Mouse (Mus musculus): ENCODE data around the gene Ptar1. TPM values are rescaled to one million over a fixed set of nuclear protein-coding genes. Genes with fewer than 3 reads are reported as not detected.

Ptar1 gene
- polyA plus RNA-seq (2012; rRNA removed), result 12.1 and 13.9 TPM in 2 replicates

- Histone ChIP-seq H3K27me3 (ENCODE audit: control insufficient read depth, insufficient read depth, low read length) (no peaks in the 10 kb centered on the region), H3K4me1 (ENCODE audit: control insufficient read depth, insufficient read depth, low read length) (no peaks in the 10 kb centered on the region), H3K27ac (ENCODE audit: insufficient read depth, low read length) (peak within 1 kb of the TSS; percentile 97), H3K4me3 (replicated peaks; ENCODE audit: insufficient read depth, low read depth, low read length) (peak within 1 kb of the TSS; percentile 75)
- no peak for TF ChIP-seq CTCF (IDR thresholded peaks at IDR 0.05; ENCODE audit: borderline replicate concordance, insufficient read depth, low read depth, low read length)
- TF ChIP-seq POLR2A (IDR thresholded peaks at IDR 0.05; ENCODE audit: borderline replicate concordance, insufficient read depth, low read length), result peak; percentile 87
- under 1% methylated on average over 93 of the region's 93 CpGs for WGBS
- peak; percentile 91 to 94 for DNase-seq
These were observed at the start of gene Ptar1 for GRCm38 (mm10) chr19:23687296-23688021. Gene Ptar1, plus strand, starts transcription at chr19:23687429.

- 91% methylated on average over 5 of the region's 5 CpGs for WGBS
- no peak for TF ChIP-seq POLR2A (IDR thresholded peaks at IDR 0.05; ENCODE audit: borderline replicate concordance, insufficient read depth, low read length)
- TF ChIP-seq CTCF (IDR thresholded peaks at IDR 0.05; ENCODE audit: borderline replicate concordance, insufficient read depth, low read depth, low read length), result no peak
- Histone ChIP-seq H3K4me3 (replicated peaks; ENCODE audit: insufficient read depth, low read depth, low read length) (no peak overlapping the region), H3K27ac (ENCODE audit: insufficient read depth, low read length) (no peak overlapping the region), H3K4me1 (ENCODE audit: control insufficient read depth, insufficient read depth, low read length) (no peaks in the 10 kb centered on the region), H3K27me3 (ENCODE audit: control insufficient read depth, insufficient read depth, low read length) (no peaks in the 10 kb centered on the region)
- no peak for DNase-seq
These were observed 43.4 kb upstream of the Ptar1 start for GRCm38 (mm10) chr19:23643819-23644218.

DNA sequence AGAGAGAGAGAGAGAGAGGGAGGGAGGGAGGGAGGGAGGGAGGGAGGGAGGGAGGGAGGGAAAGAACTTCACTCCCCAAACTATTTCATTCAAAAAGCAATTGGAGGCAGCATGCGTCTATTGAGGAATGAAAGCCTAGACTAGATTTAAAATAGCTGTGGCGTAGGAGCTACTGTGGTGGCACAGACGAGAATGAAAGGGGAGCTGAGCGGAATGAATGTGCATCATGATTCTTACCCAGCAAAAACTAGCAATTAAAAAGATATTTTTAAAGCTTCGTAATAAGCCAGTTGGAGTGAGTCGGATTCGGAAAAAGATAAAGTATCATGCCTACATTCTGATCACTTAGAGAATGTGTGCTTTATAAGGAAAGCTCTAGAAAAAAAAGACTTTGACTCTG, 41.9 kb upstream of the Ptar1 start:
- Histone ChIP-seq H3K27me3 (ENCODE audit: control insufficient read depth, insufficient read depth, low read length) (no peaks in the 10 kb centered on the region), H3K4me1 (ENCODE audit: control insufficient read depth, insufficient read depth, low read length) (no peaks in the 10 kb centered on the region), H3K4me3 (replicated peaks; ENCODE audit: insufficient read depth, low read depth, low read length) (no peak overlapping the region), H3K27ac (ENCODE audit: insufficient read depth, low read length) (no peak overlapping the region)
- DNase-seq, result no peak
- WGBS, result 78% methylated on average over 7 of the region's 7 CpGs
- TF ChIP-seq CTCF (IDR thresholded peaks at IDR 0.05; ENCODE audit: borderline replicate concordance, insufficient read depth, low read depth, low read length), result no peak
- TF ChIP-seq POLR2A (IDR thresholded peaks at IDR 0.05; ENCODE audit: borderline replicate concordance, insufficient read depth, low read length), result no peak

DNA sequence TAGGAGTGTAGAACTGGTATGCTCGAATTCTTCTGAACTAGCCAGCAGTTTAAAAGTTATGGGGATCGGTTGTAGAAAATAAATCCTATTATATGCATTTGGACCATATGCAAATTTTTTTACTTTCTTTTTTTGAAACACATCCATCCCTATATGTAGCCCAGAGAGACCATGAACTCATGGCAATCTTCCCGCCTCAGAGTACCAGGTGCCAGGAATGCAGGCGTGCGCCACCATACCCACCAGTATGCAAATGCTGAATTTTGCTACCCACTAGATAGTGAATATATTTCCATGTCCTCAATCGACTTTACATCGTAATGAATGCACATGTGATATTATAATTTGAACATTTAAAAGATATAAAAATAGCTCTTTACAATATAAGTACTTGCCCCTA, 39.9 kb upstream of the Ptar1 start:
- H3K4me1 ChIP-seq (ENCODE audit: control insufficient read depth, insufficient read depth, low read length), result no peaks in the 10 kb centered on the region
- TF ChIP-seq CTCF (IDR thresholded peaks at IDR 0.05; ENCODE audit: borderline replicate concordance, insufficient read depth, low read depth, low read length), result no peak
- TF ChIP-seq POLR2A (IDR thresholded peaks at IDR 0.05; ENCODE audit: borderline replicate concordance, insufficient read depth, low read length), result no peak
- DNase-seq, result no peak
- H3K27ac ChIP-seq (ENCODE audit: insufficient read depth, low read length), result no peak overlapping the region
- H3K4me3 ChIP-seq (replicated peaks; ENCODE audit: insufficient read depth, low read depth, low read length), result no peak overlapping the region
- WGBS, result 93% methylated on average over 7 of the region's 7 CpGs
- no peaks in the 10 kb centered on the region for H3K27me3 ChIP-seq (ENCODE audit: control insufficient read depth, insufficient read depth, low read length)

DNA sequence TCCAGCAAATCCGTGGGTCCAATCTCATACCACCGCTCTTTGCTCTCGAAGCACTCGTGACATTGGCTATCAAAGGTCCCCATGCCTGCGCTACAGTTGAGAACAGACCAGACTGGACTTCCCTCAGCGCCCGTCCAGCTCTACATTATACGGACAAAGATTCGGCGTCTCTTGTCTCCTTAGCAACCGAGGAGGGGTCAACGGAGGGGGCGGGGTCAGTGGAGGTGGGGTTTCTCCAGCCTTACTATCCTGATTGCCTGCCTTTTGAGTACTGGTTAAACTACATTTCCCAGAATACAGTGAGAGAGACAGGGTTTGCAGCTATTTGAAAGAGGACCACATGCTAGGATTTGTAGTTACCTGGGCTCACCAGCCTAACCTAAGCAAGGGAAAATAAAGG, 34.6 kb upstream of the Ptar1 start, which contains the start of gene 1700028P14Rik:
Gene 1700028P14Rik (minus strand): TSS at position 169 of the 400 bp plus-strand sequence.
- TF ChIP-seq POLR2A (IDR thresholded peaks at IDR 0.05; ENCODE audit: borderline replicate concordance, insufficient read depth, low read length), result no peak
- no peak for TF ChIP-seq CTCF (IDR thresholded peaks at IDR 0.05; ENCODE audit: borderline replicate concordance, insufficient read depth, low read depth, low read length)
- Histone ChIP-seq H3K4me3 (replicated peaks; ENCODE audit: insufficient read depth, low read depth, low read length) (no peak within 1 kb of the TSS), H3K4me1 (ENCODE audit: control insufficient read depth, insufficient read depth, low read length) (no peaks in the 10 kb centered on the region), H3K27me3 (ENCODE audit: control insufficient read depth, insufficient read depth, low read length) (no peaks in the 10 kb centered on the region), H3K27ac (ENCODE audit: insufficient read depth, low read length) (no peak within 1 kb of the TSS)
- DNase-seq, result peak; percentile 20 to 24
- WGBS, result 9% methylated on average over 13 of the region's 13 CpGs

DNA sequence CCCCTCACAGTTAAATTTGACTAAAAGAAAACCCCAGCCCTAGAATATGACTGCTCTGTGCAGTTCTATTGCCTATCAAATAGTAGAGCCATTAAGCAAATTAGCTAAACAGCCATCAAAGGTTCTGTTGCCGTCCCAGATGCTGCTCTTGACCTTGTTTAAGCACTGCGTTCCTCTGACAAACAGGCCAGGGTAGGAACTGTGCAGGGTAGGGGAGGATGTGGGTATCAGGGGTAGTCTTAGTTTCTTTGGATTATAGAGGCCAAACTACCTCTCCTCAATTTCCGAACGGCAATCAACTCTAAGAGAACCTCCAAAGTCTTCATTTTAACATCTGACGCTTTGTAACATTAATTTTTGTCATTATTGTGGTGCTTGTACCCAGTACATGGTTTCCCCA, 34.1 kb upstream of the Ptar1 start:
- Histone ChIP-seq H3K4me3 (replicated peaks; ENCODE audit: insufficient read depth, low read depth, low read length) (no peak overlapping the region), H3K27ac (ENCODE audit: insufficient read depth, low read length) (no peak overlapping the region), H3K27me3 (ENCODE audit: control insufficient read depth, insufficient read depth, low read length) (no peaks in the 10 kb centered on the region), H3K4me1 (ENCODE audit: control insufficient read depth, insufficient read depth, low read length) (no peaks in the 10 kb centered on the region)
- DNase-seq, result no peak
- WGBS, result 92% methylated on average over 5 of the region's 5 CpGs
- TF ChIP-seq CTCF (IDR thresholded peaks at IDR 0.05; ENCODE audit: borderline replicate concordance, insufficient read depth, low read depth, low read length) (no peak), POLR2A (IDR thresholded peaks at IDR 0.05; ENCODE audit: borderline replicate concordance, insufficient read depth, low read length) (no peak)

DNA sequence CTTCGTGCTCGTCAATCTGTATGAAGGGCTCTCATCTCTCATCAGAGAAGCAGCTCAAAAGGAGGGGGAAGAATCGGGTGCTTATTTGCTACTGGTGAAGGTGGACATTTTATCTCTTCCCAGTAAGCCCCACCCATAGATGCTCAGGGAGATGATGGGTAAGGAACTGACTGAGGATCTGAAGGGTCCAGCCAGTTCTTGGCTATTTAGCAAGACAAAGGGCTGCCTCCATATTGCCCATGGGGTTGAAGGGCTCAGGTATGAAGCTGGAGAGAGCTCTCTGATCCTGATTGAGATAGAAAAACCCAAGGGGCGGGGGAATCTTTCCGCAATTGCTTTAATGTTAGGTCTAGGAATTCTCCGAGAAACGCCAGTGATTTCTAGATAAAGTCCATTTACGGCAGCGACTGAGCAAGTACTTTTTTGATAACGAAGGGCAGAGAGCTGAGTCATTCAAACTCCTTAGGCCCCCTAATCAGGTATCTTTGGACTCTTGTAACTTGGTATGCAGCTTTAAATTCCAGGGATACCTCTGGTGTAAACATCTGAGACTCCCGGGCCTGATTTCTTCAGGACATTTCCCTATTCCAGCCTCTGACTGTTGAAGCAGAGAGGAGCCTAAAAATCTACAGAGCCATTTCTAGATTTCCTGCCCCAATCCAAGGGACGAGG, 29.8 kb upstream of the Ptar1 start:
- WGBS, result 80% methylated on average over 12 of the region's 12 CpGs
- Histone ChIP-seq H3K27ac (ENCODE audit: insufficient read depth, low read length) (no peak overlapping the region), H3K4me1 (ENCODE audit: control insufficient read depth, insufficient read depth, low read length) (no peaks in the 10 kb centered on the region), H3K4me3 (replicated peaks; ENCODE audit: insufficient read depth, low read depth, low read length) (no peak overlapping the region), H3K27me3 (ENCODE audit: control insufficient read depth, insufficient read depth, low read length) (no peaks in the 10 kb centered on the region)
- no peak for DNase-seq
- TF ChIP-seq CTCF (IDR thresholded peaks at IDR 0.05; ENCODE audit: borderline replicate concordance, insufficient read depth, low read depth, low read length) (no peak), POLR2A (IDR thresholded peaks at IDR 0.05; ENCODE audit: borderline replicate concordance, insufficient read depth, low read length) (no peak)

DNA sequence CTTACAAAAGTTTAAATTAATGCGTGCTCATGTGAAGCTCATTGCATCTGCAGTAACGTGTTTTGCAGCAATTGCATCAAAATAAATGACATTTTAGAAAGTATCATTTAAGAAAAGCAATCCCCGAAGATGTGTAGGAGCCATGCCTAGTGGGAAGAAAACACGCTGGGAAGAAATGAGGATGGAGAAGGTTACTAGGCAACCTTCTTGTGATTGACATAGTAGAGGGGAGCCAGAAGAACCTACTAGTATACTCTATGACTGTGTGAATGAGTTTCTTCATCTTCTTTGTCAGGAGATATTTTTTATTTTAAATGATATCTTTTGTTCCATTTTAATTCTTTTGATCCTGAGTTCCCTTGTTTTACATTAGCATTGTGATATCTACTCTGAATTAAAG, 28.9 kb upstream of the Ptar1 start:
- no peaks in the 10 kb centered on the region for H3K4me1 ChIP-seq (ENCODE audit: control insufficient read depth, insufficient read depth, low read length)
- WGBS, result 72% methylated on average over 4 of the region's 4 CpGs
- no peaks in the 10 kb centered on the region for H3K27me3 ChIP-seq (ENCODE audit: control insufficient read depth, insufficient read depth, low read length)
- no peak overlapping the region for H3K4me3 ChIP-seq (replicated peaks; ENCODE audit: insufficient read depth, low read depth, low read length)
- TF ChIP-seq CTCF (IDR thresholded peaks at IDR 0.05; ENCODE audit: borderline replicate concordance, insufficient read depth, low read depth, low read length) (no peak), POLR2A (IDR thresholded peaks at IDR 0.05; ENCODE audit: borderline replicate concordance, insufficient read depth, low read length) (no peak)
- no peak overlapping the region for H3K27ac ChIP-seq (ENCODE audit: insufficient read depth, low read length)
- DNase-seq, result no peak

All from cerebellum, adult 2 months (tissue).